Mouse (Mus musculus) neural tube, embryonic 14.5 days (tissue): ENCODE results near the gene Gm20721. TPM values are rescaled to one million over a fixed set of nuclear protein-coding genes. Genes with fewer than 3 reads are reported as not detected.

Experiments used
- ATAC-seq: fragments of 200-750 bp; cut with Nextera tagmentation; 2 replicates; pipeline ENCODE4 v1.8.0; 2017; ENCODE audit warnings: low read depth, mild to moderate bottlenecking, moderate TSS enrichment, moderate library complexity
- H3K27ac ChIP-seq: fragments of 300-500 bp; sonication (generic); 2 replicates; pipeline ENCODE4 v1.5.1; 2014; ENCODE audit warnings: low read depth, mild to moderate bottlenecking, control low read depth, low read length, moderate library complexity, mixed read lengths
- H3K27me3 ChIP-seq: fragments of 300-500 bp; sonication (generic); 2 replicates; pipeline ENCODE4 v1.6.1; 2014; ENCODE audit warnings: low read length; ENCODE audit not compliant: control insufficient read depth, insufficient read depth
- H3K36me3 ChIP-seq: fragments of 300-500 bp; sonication (generic); 2 replicates; pipeline ENCODE4 v1.6.1; 2014; ENCODE audit warnings: low read length, mixed read lengths; ENCODE audit not compliant: control insufficient read depth, insufficient read depth
- H3K4me1 ChIP-seq: fragments of 300-500 bp; sonication (generic); 2 replicates; pipeline ENCODE4 v1.6.1; 2014; ENCODE audit warnings: low read length; ENCODE audit not compliant: control insufficient read depth, insufficient read depth
- H3K4me2 ChIP-seq: fragments of 300-500 bp; sonication (generic); 2 replicates; pipeline ENCODE4 v1.6.1; 2014; ENCODE audit warnings: mild to moderate bottlenecking, low read depth, low read length, control low read depth
- H3K4me3 ChIP-seq: fragments of 300-500 bp; sonication (generic); 2 replicates; pipeline ENCODE4 v1.5.1; 2014; ENCODE audit warnings: low read depth, low read length, control low read depth, mixed read lengths
- H3K9ac ChIP-seq: fragments of 300-500 bp; sonication (generic); replicated peaks from 2 replicates; pipeline ENCODE4 v1.6.1; 2014; ENCODE audit warnings: low read depth, mild to moderate bottlenecking, control low read depth, low read length, mixed read lengths
- H3K9me3 ChIP-seq: fragments of 300-500 bp; sonication (generic); 2 replicates; pipeline ENCODE4 v1.6.1; 2016; ENCODE audit warnings: low read length; ENCODE audit not compliant: control insufficient read depth
- WGBS: fragments of 180-500 bp; shearing (Covaris S2); extraction: QIAGEN DNeasy Blood & Tissue Kit; methylation state at CpG from one replicate; pipeline ENCODE4 v1.1.7; 2014; 5-methylcytosine and 5-hydroxymethylcytosine counted together
- polyA plus RNA-seq: library from polyadenylated mRNA; unstranded; fragments of >200 nt; fragmentation: Nextera tagmentation; extraction: Ambion mirVana; gene quantifications from 2 replicates; pipeline ENCODE4 v1.2.1, GENCODE M21; 2014

Gm20721 gene
- polyA plus RNA-seq, 1 experiment from 2014 or later, result 11.8 TPM

GRCm38 (mm10) chr2:174334415-174334814, 12.1 kb downstream of the Gm20721 start:
- Histone ChIP-seq H3K36me3 (0 out of 2 replicates have a peak, but pooled peaks cover 3% of the 10 kb centered on the region), H3K4me2 (no peak overlapping the region; the same call in 1 of the 2 replicates), H3K4me1 (peaks cover 35% of the 10 kb centered on the region), H3K9ac (no peak overlapping the region), H3K27ac (no peak overlapping the region), H3K27me3 (no peaks in the 10 kb centered on the region), H3K9me3 (no peaks in the 10 kb centered on the region), H3K4me3 (no peak overlapping the region)
- ATAC-seq, result no peak
- WGBS, result 79% methylated on average over 10 of the region's 10 CpGs

- Histone ChIP-seq H3K27ac (no peak overlapping the region), H3K9ac (no peak overlapping the region; the same call in 1 of the 2 replicates), H3K9me3 (no peaks in the 10 kb centered on the region), H3K27me3 (no peaks in the 10 kb centered on the region), H3K4me1 (peaks cover 40% of the 10 kb centered on the region), H3K36me3 (0 out of 2 replicates have a peak, but pooled peaks cover 3% of the 10 kb centered on the region), H3K4me2 (peak overlapping the region; percentile 69; the same call in 1 of the 2 replicates), H3K4me3 (no peak overlapping the region)
- no peak for ATAC-seq
- WGBS, result 31% methylated on average over 7 of the region's 7 CpGs
These were observed 13.1 kb downstream of the Gm20721 start for GRCm38 (mm10) chr2:174333239-174333890.

- Histone ChIP-seq H3K36me3 (no peaks in the 10 kb centered on the region), H3K9ac (peak overlapping the region; percentile 99), H3K27me3 (no peaks in the 10 kb centered on the region), H3K4me3 (peak overlapping the region; percentile 99), H3K4me1 (peaks cover 40% of the 10 kb centered on the region), H3K27ac (peak overlapping the region; percentile 99), H3K9me3 (no peaks in the 10 kb centered on the region), H3K4me2 (peak overlapping the region; percentile 69)
- WGBS, result 27% methylated on average over 12 of the region's 12 CpGs
- no peak for ATAC-seq
These were observed 15.1 kb downstream of the Gm20721 start for GRCm38 (mm10) chr2:174331282-174332030.

GRCm38 (mm10) chr2:174330616-174331191, 15.8 kb downstream of the Gm20721 start:
- ATAC-seq, result peak; percentile 52
- no peaks in the 10 kb centered on the region for H3K36me3 ChIP-seq
- H3K27ac ChIP-seq, result peak overlapping the region; percentile 99
- peak overlapping the region; percentile 99 for H3K9ac ChIP-seq
- H3K4me3 ChIP-seq, result peak overlapping the region; percentile 99
- H3K4me1 ChIP-seq, result peaks cover 36% of the 10 kb centered on the region
- H3K27me3 ChIP-seq, result no peaks in the 10 kb centered on the region
- peak overlapping the region; percentile 69 for H3K4me2 ChIP-seq
- H3K9me3 ChIP-seq, result no peaks in the 10 kb centered on the region
- WGBS, result 2% methylated on average over 27 of the region's 48 CpGs

- H3K9me3 ChIP-seq, result no peaks in the 10 kb centered on the region
- peak overlapping the region; percentile 99 for H3K4me3 ChIP-seq
- no peaks in the 10 kb centered on the region for H3K27me3 ChIP-seq
- peak; percentile 76 for ATAC-seq
- H3K27ac ChIP-seq, result peak overlapping the region; percentile 99
- H3K4me2 ChIP-seq, result peak overlapping the region; percentile 69
- H3K9ac ChIP-seq, result peak overlapping the region; percentile 99
- H3K4me1 ChIP-seq, result peaks cover 30% of the 10 kb centered on the region
- WGBS, result under 1% methylated on average over 56 of the region's 131 CpGs
- no peaks in the 10 kb centered on the region for H3K36me3 ChIP-seq
These were observed 16.6 kb downstream of the Gm20721 start for GRCm38 (mm10) chr2:174329663-174330615.

- peak overlapping the region; percentile 99 for H3K4me3 ChIP-seq
- peak; percentile 5 for ATAC-seq
- 39% methylated on average over 47 of the region's 58 CpGs for WGBS
- H3K27me3 ChIP-seq, result no peaks in the 10 kb centered on the region
- H3K4me1 ChIP-seq, result peaks cover 22% of the 10 kb centered on the region
- peak overlapping the region; percentile 69 for H3K4me2 ChIP-seq
- H3K36me3 ChIP-seq, result no peaks in the 10 kb centered on the region
- no peaks in the 10 kb centered on the region for H3K9me3 ChIP-seq
- H3K27ac ChIP-seq, result peak overlapping the region; percentile 99
- peak overlapping the region; percentile 99 for H3K9ac ChIP-seq
These were observed 17.4 kb downstream of the Gm20721 start for GRCm38 (mm10) chr2:174328926-174329662.

GRCm38 (mm10) chr2:174328358-174328905, 18.1 kb downstream of the Gm20721 start:
- H3K27ac ChIP-seq, result peak overlapping the region; percentile 99; the same call in 1 of the 2 replicates
- ATAC-seq, result no peak
- H3K4me3 ChIP-seq, result peak overlapping the region; percentile 99
- peak overlapping the region; percentile 69 for H3K4me2 ChIP-seq
- H3K36me3 ChIP-seq, result no peaks in the 10 kb centered on the region
- H3K27me3 ChIP-seq, result no peaks in the 10 kb centered on the region
- no peaks in the 10 kb centered on the region for H3K9me3 ChIP-seq
- H3K9ac ChIP-seq, result peak overlapping the region; percentile 99
- WGBS, result 47% methylated on average over 46 of the region's 46 CpGs
- H3K4me1 ChIP-seq, result peaks cover 16% of the 10 kb centered on the region
